Mouse (Mus musculus): ENCODE results near the gene Igf2r. TPM values are rescaled to one million over a fixed set of nuclear protein-coding genes. Genes with fewer than 3 reads are reported as not detected.

The Igf2r gene
- total RNA-seq, 2 experiments from 2014 or later: 76.5 to 97.4 TPM

- no peak for DNase-seq
Measured at GRCm38 (mm10) chr17:12672285-12672790, 97.1 kb downstream of the Igf2r start.

- DNase-seq: no peak
Measured at GRCm38 (mm10) chr17:12671029-12671605, 98.3 kb downstream of the Igf2r start.

DNA sequence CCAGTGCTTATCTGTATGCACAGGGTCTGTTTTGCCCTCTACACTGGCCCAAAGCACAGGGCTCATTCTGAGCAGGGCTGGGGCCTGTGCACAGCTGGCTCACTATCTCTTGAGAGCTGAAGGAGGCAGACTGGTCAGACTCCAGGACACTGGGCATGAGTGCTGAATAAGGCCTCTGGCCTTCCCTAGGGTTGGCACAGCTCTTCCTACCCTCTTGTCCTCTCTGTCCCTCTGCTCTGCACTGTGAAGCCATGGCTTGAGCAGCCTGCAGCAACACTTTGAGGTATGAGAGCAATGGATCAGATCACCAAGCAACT lies 100.1 kb downstream of the Igf2r start:
- DNase-seq: no peak

GRCm38 (mm10) chr17:12668478-12669362 lies 100.7 kb downstream of the Igf2r start:
- DNase-seq: no peak

DNA sequence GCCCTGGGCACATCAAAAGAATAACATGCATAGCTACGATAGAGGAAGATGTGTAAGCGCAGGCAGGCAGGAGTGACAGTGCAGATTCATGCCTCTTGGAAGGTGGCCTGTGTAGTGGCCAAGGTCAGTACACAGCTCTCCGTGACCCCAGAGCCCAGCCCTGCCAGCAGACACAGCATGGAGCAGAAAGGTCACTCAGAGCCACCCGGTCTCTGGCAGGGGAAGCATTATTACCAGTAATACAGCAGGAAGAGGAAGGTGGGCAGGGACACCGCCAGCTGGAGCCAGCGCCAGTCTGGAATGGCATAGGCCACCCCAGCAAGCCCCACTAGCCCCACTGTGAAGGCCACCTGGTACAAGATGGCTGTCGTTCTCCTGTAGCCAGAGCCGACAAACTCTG lies 105.3 kb downstream of the Igf2r start:
- peak; percentile 61 to 64 for DNase-seq

GRCm38 (mm10) chr17:12660572-12661260 lies 108.7 kb downstream of the Igf2r start:
- DNase-seq: no peak

DNA sequence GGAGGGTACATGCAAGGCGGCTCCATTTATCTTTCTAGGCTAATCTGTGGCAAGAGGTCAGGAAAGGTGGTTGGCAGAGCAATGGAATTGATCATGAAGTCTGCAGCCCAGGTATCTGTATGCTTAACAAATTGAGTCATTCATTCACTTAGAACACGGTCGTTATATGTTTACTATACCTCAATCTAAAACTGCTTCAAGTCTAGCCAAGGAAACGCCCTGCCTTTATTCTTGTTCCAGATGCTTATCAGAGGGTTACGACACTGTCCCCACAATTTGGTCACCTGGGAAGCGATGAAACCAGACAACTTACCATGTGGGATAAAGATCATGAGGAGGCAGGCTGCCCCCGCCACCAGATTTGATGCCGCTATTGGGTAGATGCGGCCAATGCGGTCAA lies 110.2 kb downstream of the Igf2r start:
- no peak for DNase-seq

GRCm38 (mm10) chr17:12658784-12659183 lies 110.7 kb downstream of the Igf2r start:
- DNase-seq: no peak

DNA sequence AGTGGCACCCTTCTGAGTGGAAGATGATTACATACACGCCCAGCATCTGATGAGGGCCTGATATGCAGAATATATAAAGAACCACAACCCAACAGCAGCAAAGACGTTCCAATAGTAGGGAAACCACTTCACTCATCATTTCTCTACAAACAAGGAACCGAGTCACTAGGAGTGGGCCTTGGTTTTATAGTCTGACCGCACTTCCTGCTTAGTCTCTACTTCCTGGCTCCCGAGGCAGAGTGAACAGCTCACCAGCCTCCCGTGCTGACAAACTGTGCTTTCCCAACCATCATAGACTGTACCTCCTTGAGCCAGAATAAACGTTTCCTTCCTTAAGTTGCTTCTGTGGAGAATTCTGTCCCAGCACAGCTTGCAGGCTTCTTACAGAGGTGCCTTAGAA lies 113.6 kb downstream of the Igf2r start:
- DNase-seq: no peak

- no peak for DNase-seq
Measured at GRCm38 (mm10) chr17:12654061-12654460, 115.4 kb downstream of the Igf2r start.

DNA sequence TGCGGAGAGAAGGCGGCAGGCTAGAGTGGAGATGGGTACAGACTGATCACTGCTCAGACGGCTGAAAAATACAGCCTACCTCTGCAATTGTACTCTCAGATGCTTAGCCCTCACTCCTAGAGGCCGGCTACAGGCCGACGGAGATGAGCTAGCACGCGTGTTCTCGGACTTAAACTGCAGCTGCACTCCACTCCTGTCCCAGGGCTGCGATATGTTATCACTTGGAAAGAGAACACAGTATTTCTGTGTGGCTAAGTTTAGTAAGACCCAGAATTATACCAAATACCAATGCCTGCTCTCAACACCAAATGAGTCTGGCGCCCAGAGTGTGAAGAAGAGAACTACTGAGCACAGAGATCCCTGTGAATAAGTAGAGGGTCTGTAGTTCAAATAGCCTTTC lies 116.9 kb downstream of the Igf2r start:
- DNase-seq: no peak

- no peak for DNase-seq
Measured at GRCm38 (mm10) chr17:12645461-12645860, 124.0 kb downstream of the Igf2r start.

- no peak for DNase-seq
Measured at GRCm38 (mm10) chr17:12641087-12641486, 128.4 kb downstream of the Igf2r start.

- DNase-seq: no peak
Measured at GRCm38 (mm10) chr17:12639585-12639984, 129.9 kb downstream of the Igf2r start.

DNA sequence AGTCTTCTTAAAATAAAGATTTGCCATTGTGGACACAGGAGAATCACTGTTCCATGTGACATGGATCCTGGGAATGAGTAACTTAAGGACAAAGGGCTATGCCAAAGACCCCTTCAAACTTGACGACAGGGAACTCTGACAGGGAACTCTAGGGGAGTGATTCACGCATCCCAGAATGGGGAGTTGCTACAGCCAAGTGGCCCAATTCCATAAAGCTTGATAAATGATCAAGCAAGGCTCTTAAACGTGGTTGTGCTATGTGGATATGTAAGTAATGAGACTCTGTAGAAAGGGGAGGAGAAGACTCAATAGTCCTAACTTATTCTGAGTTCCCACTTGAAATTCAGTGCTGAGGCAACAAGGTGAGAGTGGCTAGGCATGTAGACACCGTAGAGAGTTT lies 134.7 kb downstream of the Igf2r start:
- DNase-seq: no peak

Other genes with a start within 250 kb of the Igf2r start
- under 1 TPM; 0.16 to 0.26 TPM for gene Slc22a2, start 185.5 kb downstream of the Igf2r start, total RNA-seq (2021)
- gene Slc22a1, start 93.8 kb downstream of the Igf2r start, total RNA-seq (2021): under 1 TPM in 1 of 2 experiments, not detected in 1; 0.33 TPM
- gene Mas1, start 98.5 kb upstream of the Igf2r start, total RNA-seq (2021): not detected
- under 1 TPM; 0.17 to 0.20 TPM for gene Mrgprh, start 106.4 kb upstream of the Igf2r start, total RNA-seq (2021)
- gene Pnldc1, start 140.6 kb upstream of the Igf2r start, total RNA-seq (2021): 1 to 10 TPM; 1.9 to 3.2 TPM
- 100 to 1,000 TPM; 218 to 271 TPM for gene Tcp1, start 146.0 kb upstream of the Igf2r start, total RNA-seq (2021)
- 10 to 100 TPM; 68.6 to 71.4 TPM for gene Mrpl18, start 146.7 kb upstream of the Igf2r start, total RNA-seq (2021)
- 1 to 10 TPM; 1.9 to 2.5 TPM for gene Acat3, start 170.9 kb upstream of the Igf2r start, total RNA-seq (2021)
- 100 to 1,000 TPM in 1 of 2 experiments, 10 to 100 TPM in 1; 95.1 to 133 TPM for gene Acat2, start 191.1 kb upstream of the Igf2r start, total RNA-seq (2021)
- 10 to 100 TPM; 59.6 to 61.9 TPM for gene Wtap, start 224.5 kb upstream of the Igf2r start, total RNA-seq (2021)
- gene Sod2, start 237.2 kb upstream of the Igf2r start, total RNA-seq (2021): 100 to 1,000 TPM; 383 to 457 TPM